In the genomic region with DNA sequence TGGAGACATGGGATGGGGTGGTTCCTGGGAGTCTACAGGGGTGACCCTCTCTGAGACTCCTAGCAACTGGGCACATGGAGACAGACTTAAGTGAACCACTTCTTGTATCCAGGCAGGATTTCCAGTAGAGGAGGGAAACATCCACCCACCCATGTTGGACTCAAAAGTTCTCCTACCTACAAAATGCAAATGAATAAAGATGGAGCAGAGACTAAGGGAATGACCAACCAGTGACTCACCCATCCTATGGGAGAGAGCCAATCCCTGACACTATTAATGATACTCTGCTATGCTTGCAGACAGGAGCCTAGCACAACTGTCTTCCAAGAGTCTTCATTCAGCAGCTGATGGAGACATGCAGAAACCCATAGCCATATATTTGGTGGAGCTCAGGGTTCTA, we compare ENCODE assay signal across 22 mouse cellular contexts.
"Had no signal": no experiment of that assay in that cellular context is flagged by ENCODE, and none has a peak within 500 bp of the region (broad histone marks: within the 10 kb centered on the region; RNA-seq: fewer than 3 reads in every experiment).

No protein-coding gene starts in this region.

- H3K27me3 ChIP-seq: liver, embryonic 15.5 days; lung, embryonic 15.5 days; megakaryocyte, embryonic 14.5 days; neural tube, embryonic 13.5 days; neural tube, embryonic 15.5 days had no signal

- H3K4me1 ChIP-seq: liver, embryonic 15.5 days; lung, embryonic 15.5 days; neural tube, embryonic 13.5 days; neural tube, embryonic 15.5 days had no signal

- H3K4me3 ChIP-seq: liver, embryonic 15.5 days; lung, embryonic 15.5 days; megakaryocyte, embryonic 14.5 days; myocyte; neural tube, embryonic 13.5 days; neural tube, embryonic 15.5 days had no signal

- DNase-seq: liver, postnatal 0 days; lung, adult 2 months; lung, postnatal 14 days; lung, postnatal 36 days; midbrain, embryonic 14.5 days; retina, postnatal 1 day; right cerebral cortex, postnatal 25 days; right cerebral cortex, postnatal 4 days; spleen, adult 18-20 months; thymus, adult 18-20 months; thymus, postnatal 14 days; thymus, postnatal 36 days had no signal

- H3K9me3 ChIP-seq: liver, embryonic 15.5 days; lung, embryonic 15.5 days had no signal

- H3K27ac ChIP-seq: liver, embryonic 15.5 days; lung, embryonic 15.5 days; macrophage; neural tube, embryonic 13.5 days; neural tube, embryonic 15.5 days had no signal

- H3K36me3 ChIP-seq: liver, embryonic 15.5 days had no signal

- H3K9ac ChIP-seq: liver, embryonic 15.5 days; liver, postnatal 0 days; lung, embryonic 15.5 days; neural tube, embryonic 13.5 days; neural tube, embryonic 15.5 days had no signal

- H3K4me2 ChIP-seq: liver, embryonic 15.5 days; lung, embryonic 15.5 days; midbrain, embryonic 11.5 days; neural tube, embryonic 13.5 days; neural tube, embryonic 15.5 days had no signal

- ATAC-seq: liver, postnatal 0 days; lung, postnatal 0 days; midbrain, embryonic 16.5 days had no signal
